Mouse (Mus musculus): ENCODE measurements around the gene Rbm19.
A peak's percentile ranks its signal among the peaks of the same experiment; 100 is the strongest.

Rbm19 gene

GRCm38 (mm10) chr5:120207492-120207891 is 91.2 kb downstream of the Rbm19 start:
- Histone ChIP-seq H3K27me3 (ENCODE audit: insufficient read depth, low read length) (peaks cover 66% of the 10 kb centered on the region), H3K36me3 (ENCODE audit: insufficient read depth, low read length) (peaks cover 7% of the 10 kb centered on the region; the same call in 1 of the 2 replicates), H3K4me3 (replicated peaks; ENCODE audit: low read length) (no peak overlapping the region), H3K4me1 (replicated peaks; ENCODE audit: low read depth, low read length) (peaks cover 29% of the 10 kb centered on the region), H3K9me3 (ENCODE audit: low read length) (no peaks in the 10 kb centered on the region)
- TF ChIP-seq CTCF (conservative IDR thresholded peaks at IDR 0.05; ENCODE audit: low read length) (no peak), POU5F1 (IDR thresholded peaks at IDR 0.05; ENCODE audit: borderline replicate concordance, low read length) (no peak), NANOG (IDR thresholded peaks at IDR 0.05; ENCODE audit: borderline replicate concordance, low read length) (no peak)

- Histone ChIP-seq H3K27me3 (ENCODE audit: insufficient read depth, low read length) (peaks cover 76% of the 10 kb centered on the region), H3K9me3 (ENCODE audit: low read length) (no peaks in the 10 kb centered on the region), H3K4me1 (replicated peaks; ENCODE audit: low read depth, low read length) (peaks cover 15% of the 10 kb centered on the region), H3K4me3 (replicated peaks; ENCODE audit: low read length) (peak overlapping the region; percentile 63), H3K36me3 (ENCODE audit: insufficient read depth, low read length) (no peaks in the 10 kb centered on the region)
- TF ChIP-seq POU5F1 (IDR thresholded peaks at IDR 0.05; ENCODE audit: borderline replicate concordance, low read length), result no peak
- TF ChIP-seq NANOG (IDR thresholded peaks at IDR 0.05; ENCODE audit: borderline replicate concordance, low read length), result no peak
- TF ChIP-seq CTCF (conservative IDR thresholded peaks at IDR 0.05; ENCODE audit: low read length), result no peak
Measured at GRCm38 (mm10) chr5:120210668-120211067, 94.4 kb downstream of the Rbm19 start.

- Histone ChIP-seq H3K9me3 (ENCODE audit: low read length) (no peaks in the 10 kb centered on the region), H3K36me3 (ENCODE audit: insufficient read depth, low read length) (no peaks in the 10 kb centered on the region), H3K4me3 (replicated peaks; ENCODE audit: low read length) (peak overlapping the region; percentile 63), H3K27me3 (ENCODE audit: insufficient read depth, low read length) (peaks cover 71% of the 10 kb centered on the region), H3K4me1 (replicated peaks; ENCODE audit: low read depth, low read length) (peaks cover 12% of the 10 kb centered on the region)
- TF ChIP-seq CTCF (conservative IDR thresholded peaks at IDR 0.05; ENCODE audit: low read length) (peak; percentile 45), POU5F1 (IDR thresholded peaks at IDR 0.05; ENCODE audit: borderline replicate concordance, low read length) (no peak), NANOG (IDR thresholded peaks at IDR 0.05; ENCODE audit: borderline replicate concordance, low read length) (no peak)
Measured at GRCm38 (mm10) chr5:120211182-120211581, 94.9 kb downstream of the Rbm19 start.

GRCm38 (mm10) chr5:120214511-120214910 is 98.2 kb downstream of the Rbm19 start:
- Histone ChIP-seq H3K9me3 (ENCODE audit: low read length) (no peaks in the 10 kb centered on the region), H3K27me3 (ENCODE audit: insufficient read depth, low read length) (peaks cover 70% of the 10 kb centered on the region), H3K36me3 (ENCODE audit: insufficient read depth, low read length) (no peaks in the 10 kb centered on the region), H3K4me1 (replicated peaks; ENCODE audit: low read depth, low read length) (peaks cover 12% of the 10 kb centered on the region), H3K4me3 (replicated peaks; ENCODE audit: low read length) (no peak overlapping the region)
- TF ChIP-seq NANOG (IDR thresholded peaks at IDR 0.05; ENCODE audit: borderline replicate concordance, low read length) (no peak), CTCF (conservative IDR thresholded peaks at IDR 0.05; ENCODE audit: low read length) (no peak), POU5F1 (IDR thresholded peaks at IDR 0.05; ENCODE audit: borderline replicate concordance, low read length) (no peak)

GRCm38 (mm10) chr5:120221216-120221615 is 105.0 kb downstream of the Rbm19 start:
- Histone ChIP-seq H3K4me3 (replicated peaks; ENCODE audit: low read length) (peak overlapping the region; percentile 46), H3K27me3 (ENCODE audit: insufficient read depth, low read length) (peaks cover 58% of the 10 kb centered on the region), H3K9me3 (ENCODE audit: low read length) (no peaks in the 10 kb centered on the region), H3K36me3 (ENCODE audit: insufficient read depth, low read length) (no peaks in the 10 kb centered on the region), H3K4me1 (replicated peaks; ENCODE audit: low read depth, low read length) (peaks cover 36% of the 10 kb centered on the region)
- TF ChIP-seq POU5F1 (IDR thresholded peaks at IDR 0.05; ENCODE audit: borderline replicate concordance, low read length) (no peak), NANOG (IDR thresholded peaks at IDR 0.05; ENCODE audit: borderline replicate concordance, low read length) (no peak), CTCF (conservative IDR thresholded peaks at IDR 0.05; ENCODE audit: low read length) (no peak)

GRCm38 (mm10) chr5:120225383-120225782 is 109.1 kb downstream of the Rbm19 start:
- TF ChIP-seq CTCF (conservative IDR thresholded peaks at IDR 0.05; ENCODE audit: low read length) (no peak), POU5F1 (IDR thresholded peaks at IDR 0.05; ENCODE audit: borderline replicate concordance, low read length) (no peak), NANOG (IDR thresholded peaks at IDR 0.05; ENCODE audit: borderline replicate concordance, low read length) (no peak)
- Histone ChIP-seq H3K27me3 (ENCODE audit: insufficient read depth, low read length) (peaks cover 51% of the 10 kb centered on the region), H3K9me3 (ENCODE audit: low read length) (no peaks in the 10 kb centered on the region), H3K36me3 (ENCODE audit: insufficient read depth, low read length) (no peaks in the 10 kb centered on the region), H3K4me3 (replicated peaks; ENCODE audit: low read length) (no peak overlapping the region), H3K4me1 (replicated peaks; ENCODE audit: low read depth, low read length) (peaks cover 45% of the 10 kb centered on the region)

GRCm38 (mm10) chr5:120228613-120229409 is 112.5 kb downstream of the Rbm19 start:
- Histone ChIP-seq H3K9me3 (ENCODE audit: low read length) (no peaks in the 10 kb centered on the region), H3K27me3 (ENCODE audit: insufficient read depth, low read length) (peaks cover 62% of the 10 kb centered on the region), H3K4me1 (replicated peaks; ENCODE audit: low read depth, low read length) (peaks cover 23% of the 10 kb centered on the region), H3K36me3 (ENCODE audit: insufficient read depth, low read length) (no peaks in the 10 kb centered on the region), H3K4me3 (replicated peaks; ENCODE audit: low read length) (peak overlapping the region; percentile 43)
- TF ChIP-seq POU5F1 (IDR thresholded peaks at IDR 0.05; ENCODE audit: borderline replicate concordance, low read length), result no peak
- no peak for TF ChIP-seq NANOG (IDR thresholded peaks at IDR 0.05; ENCODE audit: borderline replicate concordance, low read length)
- TF ChIP-seq CTCF (conservative IDR thresholded peaks at IDR 0.05; ENCODE audit: low read length), result no peak

- no peak overlapping the region for H3K4me3 ChIP-seq (replicated peaks; ENCODE audit: low read length)
- H3K4me1 ChIP-seq (replicated peaks; ENCODE audit: low read depth, low read length), result peaks cover 43% of the 10 kb centered on the region
- no peak for TF ChIP-seq POU5F1 (IDR thresholded peaks at IDR 0.05; ENCODE audit: borderline replicate concordance, low read length)
- TF ChIP-seq NANOG (IDR thresholded peaks at IDR 0.05; ENCODE audit: borderline replicate concordance, low read length), result no peak
- TF ChIP-seq CTCF (conservative IDR thresholded peaks at IDR 0.05; ENCODE audit: low read length), result no peak
- H3K9me3 ChIP-seq (ENCODE audit: low read length), result no peaks in the 10 kb centered on the region
- no peaks in the 10 kb centered on the region for H3K36me3 ChIP-seq (ENCODE audit: insufficient read depth, low read length)
- H3K27me3 ChIP-seq (ENCODE audit: insufficient read depth, low read length), result peaks cover 58% of the 10 kb centered on the region
Measured at GRCm38 (mm10) chr5:120231435-120232147, 115.3 kb downstream of the Rbm19 start.
